ENCODE assay signal across 8 mouse cellular contexts in the genomic region with DNA sequence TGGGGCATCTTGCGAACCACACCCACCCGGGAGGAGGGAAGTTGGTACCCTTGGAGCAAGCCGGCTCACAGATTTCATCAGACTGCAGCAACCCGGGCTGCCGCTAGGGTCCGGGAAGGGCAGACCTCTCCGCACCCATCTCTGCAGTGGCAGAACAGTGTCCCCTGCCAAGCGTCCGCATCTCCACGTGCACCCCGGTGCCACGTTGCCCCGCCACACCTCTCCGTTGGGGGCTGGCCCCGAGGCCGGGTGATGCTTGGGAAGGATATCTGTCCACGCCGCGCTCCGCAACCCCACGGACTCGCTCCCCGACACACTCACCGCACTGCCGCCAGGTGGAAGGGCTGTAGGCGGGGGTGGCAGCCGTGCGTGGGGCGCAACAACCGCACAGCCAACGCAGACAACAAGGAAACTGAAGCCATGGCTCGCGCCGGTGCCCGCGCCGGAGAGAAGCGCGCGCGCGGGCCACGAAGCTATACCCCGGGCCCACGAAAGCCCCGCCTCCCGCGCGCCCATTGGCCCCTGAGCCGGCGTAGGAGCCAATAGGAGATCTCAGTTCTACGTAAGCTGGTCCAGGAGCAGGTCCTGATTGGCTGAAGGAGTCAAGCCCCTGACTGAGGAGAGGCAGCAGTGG. TPM values are rescaled to one million over a fixed set of nuclear protein-coding genes. Genes with fewer than 3 reads are reported as not detected.
DNase-seq lines count a peak whose midpoint lies in the region; ATAC-seq lines count a peak whose summit lies in the region.

No protein-coding gene starts in this region.

- no peaks in the 10 kb centered on the region for H3K27me3 ChIP-seq in hindbrain, embryonic 14.5 days (ENCODE audit: control insufficient read depth, insufficient read depth, low read length)

- H3K36me3 ChIP-seq in hindbrain, embryonic 14.5 days (replicated peaks; ENCODE audit: control insufficient read depth, insufficient read depth), result peaks cover 6% of the 10 kb centered on the region

- peak overlapping the region; percentile 89 for H3K9ac ChIP-seq in hindbrain, embryonic 14.5 days

- under 1% methylated on average over 51 of the region's 52 CpGs for WGBS in hindbrain, embryonic 14.5 days

- peak; percentile 88 for DNase-seq in T-cell, adult 2 months (ENCODE audit: low spot score)
- peak; percentile 92 to 96 for DNase-seq in cerebellum, postnatal 25 days
- peak; percentile 79 to 83 for DNase-seq in frontal cortex, postnatal 25 days (ENCODE audit: low spot score in 2 of 2)
- peak; percentile 93 for DNase-seq in hindbrain, embryonic 14.5 days (ENCODE audit: low spot score)
- DNase-seq in layer of hippocampus, postnatal 36 days, result peak; percentile 86 to 88
- peak; percentile 94 for DNase-seq in lung, postnatal 25 days (ENCODE audit: low spot score)
- peak; percentile 70 for DNase-seq in retina, adult 2 months (ENCODE audit: low read depth, low spot score)
- peak; percentile 93 for DNase-seq in thymus, postnatal 25 days

- peak overlapping the region; percentile 98 for H3K4me3 ChIP-seq in hindbrain, embryonic 14.5 days (replicated peaks; ENCODE audit: low read length)

- H3K9me3 ChIP-seq in hindbrain, embryonic 14.5 days (ENCODE audit: control insufficient read depth, low read length), result no peaks in the 10 kb centered on the region

- H3K4me2 ChIP-seq in hindbrain, embryonic 14.5 days (replicated peaks), result peak overlapping the region; percentile 80

- peak overlapping the region; percentile 78 for H3K27ac ChIP-seq in hindbrain, embryonic 14.5 days

- ATAC-seq in hindbrain, embryonic 14.5 days (ENCODE audit: low FRiP score), result peak; percentile 99

- peaks cover 17% of the 10 kb centered on the region; the same call in 1 of the 2 replicates for H3K4me1 ChIP-seq in hindbrain, embryonic 14.5 days (replicated peaks; ENCODE audit: control insufficient read depth, insufficient read depth, low read length)

RNA-seq across cellular contexts. Expression of a gene that starts 8.5 kb away (rescaled TPM):
- 30.4 and 35.7 TPM in 2 replicates for polyA plus RNA-seq in hindbrain, embryonic 14.5 days (2014; fragmentation: Nextera tagmentation; extraction: Ambion mirVana)
- 1 to 10 TPM; 6.1 to 6.7 TPM for total RNA-seq in layer of hippocampus, postnatal 36 days (2021)

RNA-seq across cellular contexts. Expression of a gene that starts 8.6 kb away (rescaled TPM):
- polyA plus RNA-seq in hindbrain, embryonic 14.5 days (2014; fragmentation: Nextera tagmentation; extraction: Ambion mirVana), result 27.8 and 30.6 TPM in 2 replicates
- 10 to 100 TPM; 21.6 to 21.7 TPM for total RNA-seq in layer of hippocampus, postnatal 36 days (2021)

RNA-seq across cellular contexts. Expression of a gene that starts 31.7 kb away (rescaled TPM):
- 60.3 and 61.5 TPM in 2 replicates for polyA plus RNA-seq in hindbrain, embryonic 14.5 days (2014; fragmentation: Nextera tagmentation; extraction: Ambion mirVana)
- 10 to 100 TPM; 51.1 to 55.5 TPM for total RNA-seq in layer of hippocampus, postnatal 36 days (2021)

Comparison
In these comparisons a context has a peak if more than half of its experiments do, and no peak if none do; other contexts are left out.
1. Peak in every context shown above with its lines: DNase-seq, ATAC-seq, H3K4me3 ChIP-seq and H3K27ac ChIP-seq.